Mouse (Mus musculus) spleen, postnatal 14 days (tissue): ENCODE results near the gene Rfx7.

Experiments
- DNase-seq, 2 experiments: peaks; one replicate each; pipeline ENCODE4 v3.0.0; 2021 to 2022; ENCODE audit warnings: low spot score in 2 of 2

Gene Rfx7

GRCm38 (mm10) chr9:72543590-72543989, 11.6 kb downstream of the Rfx7 start:
- no peak for DNase-seq

GRCm38 (mm10) chr9:72558780-72559179, 26.7 kb downstream of the Rfx7 start:
- DNase-seq: no peak

GRCm38 (mm10) chr9:72560316-72560715, 28.3 kb downstream of the Rfx7 start:
- DNase-seq: no peak

GRCm38 (mm10) chr9:72563277-72563676, 31.2 kb downstream of the Rfx7 start:
- DNase-seq: no peak

- DNase-seq: no peak
These were observed 35.1 kb downstream of the Rfx7 start for GRCm38 (mm10) chr9:72567116-72567515.

GRCm38 (mm10) chr9:72580216-72580615, 48.2 kb downstream of the Rfx7 start:
- DNase-seq: no peak

- DNase-seq: no peak
These were observed 58.8 kb downstream of the Rfx7 start for GRCm38 (mm10) chr9:72590861-72591260.

GRCm38 (mm10) chr9:72592016-72592415, 60.0 kb downstream of the Rfx7 start:
- DNase-seq: no peak

GRCm38 (mm10) chr9:72594656-72595055, 62.6 kb downstream of the Rfx7 start:
- DNase-seq: peak in 1 of 2 experiments; percentile 27

GRCm38 (mm10) chr9:72600142-72600541, 68.1 kb downstream of the Rfx7 start:
- DNase-seq: no peak

GRCm38 (mm10) chr9:72609771-72610170, 77.7 kb downstream of the Rfx7 start:
- no peak for DNase-seq

GRCm38 (mm10) chr9:72613884-72614283, 81.8 kb downstream of the Rfx7 start:
- DNase-seq: no peak

- no peak for DNase-seq
These were observed 82.9 kb downstream of the Rfx7 start for GRCm38 (mm10) chr9:72614786-72615480.

- no peak for DNase-seq
These were observed 86.0 kb downstream of the Rfx7 start for GRCm38 (mm10) chr9:72618037-72618436.

GRCm38 (mm10) chr9:72623605-72624004, 91.6 kb downstream of the Rfx7 start:
- no peak for DNase-seq

- no peak for DNase-seq
These were observed 95.6 kb downstream of the Rfx7 start for GRCm38 (mm10) chr9:72627598-72627997.

GRCm38 (mm10) chr9:72628591-72628990, 96.6 kb downstream of the Rfx7 start:
- DNase-seq: no peak

GRCm38 (mm10) chr9:72632198-72632597, 100.2 kb downstream of the Rfx7 start:
- no peak for DNase-seq

GRCm38 (mm10) chr9:72635134-72635533, 103.1 kb downstream of the Rfx7 start:
- no peak for DNase-seq

GRCm38 (mm10) chr9:72636547-72636946, 104.5 kb downstream of the Rfx7 start:
- no peak for DNase-seq

- no peak for DNase-seq
These were observed 105.2 kb downstream of the Rfx7 start for GRCm38 (mm10) chr9:72637243-72637642.

GRCm38 (mm10) chr9:72638951-72639842, 107.2 kb downstream of the Rfx7 start:
- DNase-seq: no peak
